Mouse (Mus musculus): ENCODE data around the gene Frrs1. TPM values are rescaled to one million over a fixed set of nuclear protein-coding genes. Genes with fewer than 3 reads are reported as not detected.

Gene Frrs1
- total and polyA plus RNA-seq, 3 experiments: 2.4 to 3.6 (median 3.2) TPM

- 45% methylated on average over 8 of the region's 8 CpGs for WGBS
- Histone ChIP-seq H3K27me3 (ENCODE audit: control insufficient read depth, insufficient read depth, low read length) (no peaks in the 10 kb centered on the region), H3K36me3 (ENCODE audit: control insufficient read depth, insufficient read depth, low read length) (peaks cover 76% of the 10 kb centered on the region), H3K9ac (ENCODE audit: low read depth, low read length) (no peak overlapping the region), H3K4me3 (no peak overlapping the region), H3K79me2 (replicated peaks; ENCODE audit: control insufficient read depth, insufficient read depth, low read length) (peaks cover 2% of the 10 kb centered on the region; the same call in 1 of the 2 replicates), H3K27ac (peak overlapping the region; percentile 86), H3K4me1 (ENCODE audit: control insufficient read depth, insufficient read depth, low read length) (peaks cover 34% of the 10 kb centered on the region)
- TF ChIP-seq POLR2A (IDR thresholded peaks at IDR 0.05; ENCODE audit: insufficient read depth, low read depth, low read length): 0 out of 2 replicates have a peak, but pooled peaks have one; percentile 31
- TF ChIP-seq EP300 (IDR thresholded peaks at IDR 0.05; ENCODE audit: insufficient read depth, low read depth, low read length): no peak
- TF ChIP-seq CTCF (IDR thresholded peaks at IDR 0.05): no peak
- intact Hi-C loops (cut with DNase I): loop anchor here (1.0 kb wide), 2 partner anchors 14 to 31 kb away; no protein-coding TSS in a partner anchor
- DNase-seq: peak in 1 of 2 experiments; percentile 56
Measured at GRCm38 (mm10) chr3:116952242-116952899, 93.1 kb downstream of the Frrs1 start.

GRCm38 (mm10) chr3:116953366-116953765 lies 94.1 kb downstream of the Frrs1 start:
- no peak for TF ChIP-seq POLR2A (IDR thresholded peaks at IDR 0.05; ENCODE audit: insufficient read depth, low read depth, low read length)
- no peak for TF ChIP-seq CTCF (IDR thresholded peaks at IDR 0.05)
- no peak for TF ChIP-seq EP300 (IDR thresholded peaks at IDR 0.05; ENCODE audit: insufficient read depth, low read depth, low read length)
- no peak for DNase-seq
- Histone ChIP-seq H3K36me3 (ENCODE audit: control insufficient read depth, insufficient read depth, low read length) (peaks cover 78% of the 10 kb centered on the region), H3K4me3 (no peak overlapping the region), H3K27ac (peak overlapping the region; percentile 86), H3K4me1 (ENCODE audit: control insufficient read depth, insufficient read depth, low read length) (peaks cover 38% of the 10 kb centered on the region), H3K79me2 (replicated peaks; ENCODE audit: control insufficient read depth, insufficient read depth, low read length) (peaks cover 6% of the 10 kb centered on the region), H3K9ac (ENCODE audit: low read depth, low read length) (no peak overlapping the region), H3K27me3 (ENCODE audit: control insufficient read depth, insufficient read depth, low read length) (no peaks in the 10 kb centered on the region)
- intact Hi-C loops (cut with DNase I): no loop called here
- WGBS: 51% methylated on average over 6 of the region's 6 CpGs

- TF ChIP-seq CTCF (IDR thresholded peaks at IDR 0.05) (no peak), POLR2A (IDR thresholded peaks at IDR 0.05; ENCODE audit: insufficient read depth, low read depth, low read length) (no peak), EP300 (IDR thresholded peaks at IDR 0.05; ENCODE audit: insufficient read depth, low read depth, low read length) (no peak)
- no peaks in the 10 kb centered on the region for H3K27me3 ChIP-seq (ENCODE audit: control insufficient read depth, insufficient read depth, low read length)
- H3K4me3 ChIP-seq: no peak overlapping the region
- H3K27ac ChIP-seq: peak overlapping the region; percentile 86
- intact Hi-C loops (cut with DNase I): no loop called here
- DNase-seq: peak in 1 of 2 experiments; percentile 65
- peaks cover 35% of the 10 kb centered on the region for H3K4me1 ChIP-seq (ENCODE audit: control insufficient read depth, insufficient read depth, low read length)
- H3K36me3 ChIP-seq (ENCODE audit: control insufficient read depth, insufficient read depth, low read length): peaks cover 83% of the 10 kb centered on the region
- 28% methylated on average over 6 of the region's 6 CpGs for WGBS
- no peak overlapping the region for H3K9ac ChIP-seq (ENCODE audit: low read depth, low read length)
- H3K79me2 ChIP-seq (replicated peaks; ENCODE audit: control insufficient read depth, insufficient read depth, low read length): peaks cover 4% of the 10 kb centered on the region
Measured at GRCm38 (mm10) chr3:116955061-116955460, 95.8 kb downstream of the Frrs1 start.

Other genes with a start within 250 kb of the Frrs1 start
- 1 to 10 TPM; 5.4 to 5.5 TPM for gene Trmt13, start 244.9 kb upstream of the Frrs1 start, total RNA-seq (2021)
- gene Trmt13, start 244.9 kb upstream of the Frrs1 start, polyA plus RNA-seq (2012; rRNA removed): 3.6 and 7.3 TPM in 2 replicates
- gene Mfsd14a, start 196.8 kb upstream of the Frrs1 start, total RNA-seq (2021): 10 to 100 TPM; 17.5 to 19.5 TPM
- 12.0 and 23.5 TPM in 2 replicates for gene Mfsd14a, start 196.8 kb upstream of the Frrs1 start, polyA plus RNA-seq (2012; rRNA removed)
- gene Gm43191, start 178.2 kb upstream of the Frrs1 start, total RNA-seq (2021): 1 to 10 TPM in 1 of 2 experiments, under 1 TPM in 1; 0.78 to 1.5 TPM
- gene Gm43191, start 178.2 kb upstream of the Frrs1 start, polyA plus RNA-seq (2012; rRNA removed): not detected in 2 replicates
- 10 to 100 TPM; 10.7 to 11.2 TPM for gene Slc35a3, start 146.6 kb upstream of the Frrs1 start, total RNA-seq (2021)
- 5.7 and 10.2 TPM in 2 replicates for gene Slc35a3, start 146.6 kb upstream of the Frrs1 start, polyA plus RNA-seq (2012; rRNA removed)
- gene Agl, start 51.3 kb upstream of the Frrs1 start, total RNA-seq (2021): 100 to 1,000 TPM; 173 to 200 TPM
- 41.1 and 99.5 TPM in 2 replicates for gene Agl, start 51.3 kb upstream of the Frrs1 start, polyA plus RNA-seq (2012; rRNA removed)
- gene 4930455H04Rik, start 108.8 kb downstream of the Frrs1 start, total RNA-seq (2021): not detected
- 0.16 TPM in 1 of 2 replicates, not detected in the other for gene 4930455H04Rik, start 108.8 kb downstream of the Frrs1 start, polyA plus RNA-seq (2012; rRNA removed)
- gene Palmd, start 109.5 kb downstream of the Frrs1 start, total RNA-seq (2021): 10 to 100 TPM; 55.2 to 55.6 TPM
- gene Palmd, start 109.5 kb downstream of the Frrs1 start, polyA plus RNA-seq (2012; rRNA removed): 13.7 and 21.2 TPM in 2 replicates